In the genomic region with DNA sequence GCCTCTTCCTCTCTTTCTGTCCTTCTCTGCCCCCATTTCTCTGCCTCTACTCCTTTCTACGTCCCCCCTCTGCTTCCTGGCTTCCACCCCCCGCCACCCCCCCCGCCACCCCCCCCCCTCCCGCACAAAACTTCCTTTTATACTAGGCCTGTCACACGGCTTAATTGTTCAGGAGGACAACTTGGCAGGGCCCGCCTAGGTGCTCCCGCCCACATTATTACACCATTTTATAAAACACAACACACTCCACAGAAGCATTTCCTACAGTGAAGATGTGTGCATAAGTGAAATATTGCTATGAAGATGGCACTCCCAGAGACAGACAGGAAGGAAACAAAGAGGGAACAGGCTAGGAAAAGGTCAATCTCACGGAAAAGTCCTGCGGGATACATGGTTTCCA, we compare ENCODE assay signal across 27 mouse cellular contexts. TPM values are rescaled to one million over a fixed set of nuclear protein-coding genes. Genes with fewer than 3 reads are reported as not detected.
DNase-seq lines count a peak whose midpoint lies in the region; ATAC-seq and TF ChIP-seq lines count a peak whose summit lies in the region.
"Had no signal": no experiment of that assay in that cellular context is flagged by ENCODE, and none has a peak within 500 bp of the region (broad histone marks: within the 10 kb centered on the region; RNA-seq: fewer than 3 reads in every experiment).

No protein-coding gene starts in this region.

- no peaks in the 10 kb centered on the region for H3K27me3 ChIP-seq in lung, embryonic 15.5 days
- no peaks in the 10 kb centered on the region for H3K27me3 ChIP-seq in stomach, embryonic 15.5 days (replicated peaks)
- H3K27me3 ChIP-seq: embryonic facial prominence, embryonic 13.5 days; forebrain, embryonic 13.5 days; hindbrain, embryonic 13.5 days had no signal

- intact Hi-C loops in heart, postnatal 10 days (cut with DNase I): no loop called here

- no peak for TF ChIP-seq POLR2A in lung, adult 2 months (IDR thresholded peaks at IDR 0.05; ENCODE audit: borderline replicate concordance, extremely low read depth, low read depth, low read length)

- ATAC-seq in lung, embryonic 15.5 days (ENCODE audit: borderline replicate concordance, extremely low read depth, low FRiP score, low TSS enrichment): 0 out of 2 replicates have a peak, but pooled peaks have one; percentile 2
- no peak for ATAC-seq in stomach, embryonic 15.5 days (ENCODE audit: insufficient read depth, low FRiP score, low read depth)
- ATAC-seq: activated CD4-positive, CD25-positive, alpha-beta regulatory T cell, adult 4 months; forebrain, embryonic 13.5 days; forebrain, embryonic 16.5 days; hindbrain, embryonic 16.5 days had no signal

- H3K4me3 ChIP-seq in lung, embryonic 15.5 days: no peak overlapping the region
- H3K4me3 ChIP-seq in lung, adult 2 months (replicated peaks; ENCODE audit: extremely low read depth, low read depth, low read length): no peak overlapping the region
- H3K4me3 ChIP-seq in stomach, embryonic 15.5 days (replicated peaks): no peak overlapping the region
- H3K4me3 ChIP-seq: embryonic facial prominence, embryonic 10.5 days; embryonic facial prominence, embryonic 13.5 days; erythroblast, embryonic 14.5 days; forebrain, embryonic 13.5 days; hindbrain, embryonic 10.5 days; hindbrain, embryonic 13.5 days had no signal

- DNase-seq in lung, adult 2 months: no peak
- DNase-seq in lung, postnatal 36 days: peak; percentile 47
- DNase-seq in lung, postnatal 14 days: no peak
- DNase-seq in heart, postnatal 10 days: no peak
- DNase-seq: adrenal gland, adult 8-10 months; adrenal gland, postnatal 25 days; cerebellum, adult 11-12 months; cerebellum, adult 8-10 months; cerebellum, postnatal 10 days; cerebellum, postnatal 36 days; embryo, embryonic 11 days; gastrocnemius, postnatal 10 days; gastrocnemius, postnatal 36 days; heart, adult 11 months; heart, postnatal 36 days had no signal

- peak overlapping the region; percentile 72 for H3K27ac ChIP-seq in lung, embryonic 15.5 days
- peak overlapping the region; percentile 51; the same call in 1 of the 2 replicates for H3K27ac ChIP-seq in stomach, embryonic 15.5 days
- H3K27ac ChIP-seq: embryonic facial prominence, embryonic 10.5 days; embryonic facial prominence, embryonic 13.5 days; forebrain, embryonic 13.5 days; hindbrain, embryonic 10.5 days; hindbrain, embryonic 13.5 days had no signal

- no peaks in the 10 kb centered on the region for H3K9me3 ChIP-seq in lung, embryonic 15.5 days
- no peaks in the 10 kb centered on the region for H3K9me3 ChIP-seq in stomach, embryonic 15.5 days
- H3K9me3 ChIP-seq: embryonic facial prominence, embryonic 13.5 days; forebrain, embryonic 13.5 days; hindbrain, embryonic 10.5 days; hindbrain, embryonic 13.5 days had no signal

- WGBS in lung, embryonic 15.5 days: 38% methylated on average over 8 of the region's 9 CpGs
- WGBS in lung, adult 2 months: 24% methylated on average over 8 of the region's 9 CpGs
- WGBS in stomach, embryonic 15.5 days: 39% methylated on average over 9 of the region's 9 CpGs

- H3K4me1 ChIP-seq in lung, embryonic 15.5 days: peaks cover 8% of the 10 kb centered on the region; the same call in 1 of the 2 replicates
- no peaks in the 10 kb centered on the region; the same call in 1 of the 2 replicates for H3K4me1 ChIP-seq in lung, adult 2 months (ENCODE audit: control insufficient read depth, insufficient read depth, low read length)
- no peaks in the 10 kb centered on the region for H3K4me1 ChIP-seq in stomach, embryonic 15.5 days

- no peak for TF ChIP-seq CTCF in lung, adult 2 months (IDR thresholded peaks at IDR 0.05; ENCODE audit: insufficient read depth, low read length)

- H3K36me3 ChIP-seq in lung, embryonic 15.5 days: no peaks in the 10 kb centered on the region
- H3K36me3 ChIP-seq in stomach, embryonic 15.5 days: no peaks in the 10 kb centered on the region
- H3K36me3 ChIP-seq: embryonic facial prominence, embryonic 10.5 days; embryonic facial prominence, embryonic 13.5 days; hindbrain, embryonic 10.5 days; hindbrain, embryonic 13.5 days had no signal

- H3K4me2 ChIP-seq in lung, embryonic 15.5 days: no peak overlapping the region
- no peak overlapping the region for H3K4me2 ChIP-seq in stomach, embryonic 15.5 days
- H3K4me2 ChIP-seq: embryonic facial prominence, embryonic 13.5 days; forebrain, embryonic 13.5 days; heart, embryonic 11.5 days; hindbrain, embryonic 13.5 days had no signal

- H3K9ac ChIP-seq in lung, embryonic 15.5 days: no peak overlapping the region
- no peak overlapping the region for H3K9ac ChIP-seq in stomach, embryonic 15.5 days
- H3K9ac ChIP-seq: embryonic facial prominence, embryonic 13.5 days; forebrain, embryonic 13.5 days; hindbrain, embryonic 13.5 days had no signal

RNA-seq across cellular contexts. Expression of gene Fndc1, which starts 24.4 kb away (rescaled TPM):
- polyA plus RNA-seq in lung, embryonic 15.5 days (2015; fragmentation: Nextera tagmentation; extraction: Ambion mirVana): 44.1 and 48.6 TPM in 2 replicates
- 16.5 and 17.0 TPM in 2 replicates for polyA plus RNA-seq in lung, adult 2 months (2012; rRNA removed)
- polyA plus RNA-seq in stomach, embryonic 15.5 days (2015; fragmentation: Nextera tagmentation; extraction: Ambion mirVana): 30.1 and 37.4 TPM in 2 replicates
- total RNA-seq in heart, postnatal 10 days (2021): 100 to 1,000 TPM in 1 of 2 experiments, 10 to 100 TPM in 1; 99.0 to 108 TPM
- polyA plus RNA-seq: erythroblast, embryonic 14.5 days had no signal
